Mouse (Mus musculus) neutrophil, adult 59 days (primary cell): ENCODE results near the gene Inmt. TPM values are rescaled to one million over a fixed set of nuclear protein-coding genes. Genes with fewer than 3 reads are reported as not detected.

Experiments
- total RNA-seq, 2 experiments: library from RNA; stranded (reverse); gene quantifications; 1 replicate in 1 of 2; 2 replicates in 1 of 2; pipeline ENCODE4 v1.2.4; 2023

Gene Inmt
- not detected for total RNA-seq

DNA sequence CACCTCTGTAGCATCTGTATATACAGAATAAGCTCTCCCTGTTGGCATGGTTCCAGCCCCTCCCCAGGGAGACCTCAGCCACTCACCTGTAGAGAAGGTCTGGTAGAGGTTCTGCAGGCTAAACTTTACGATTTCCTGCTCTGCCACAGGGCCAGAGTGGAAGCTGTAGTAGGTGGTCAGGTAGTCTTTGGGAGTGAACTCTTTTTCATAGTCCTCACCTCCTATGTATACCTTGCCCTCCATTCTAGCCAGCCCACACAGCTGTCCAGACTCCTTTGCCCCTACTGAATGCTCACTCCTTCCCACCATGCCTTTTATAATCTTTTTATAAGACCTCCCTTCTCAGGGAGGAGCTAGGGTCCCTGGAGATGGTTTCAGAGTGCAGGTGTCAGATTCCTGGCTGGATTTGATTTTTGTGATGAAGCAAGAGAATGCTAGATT lies at the start of gene Inmt:
Inmt (minus strand) TSS at position 303 of the 441 bp plus-strand sequence.

DNA sequence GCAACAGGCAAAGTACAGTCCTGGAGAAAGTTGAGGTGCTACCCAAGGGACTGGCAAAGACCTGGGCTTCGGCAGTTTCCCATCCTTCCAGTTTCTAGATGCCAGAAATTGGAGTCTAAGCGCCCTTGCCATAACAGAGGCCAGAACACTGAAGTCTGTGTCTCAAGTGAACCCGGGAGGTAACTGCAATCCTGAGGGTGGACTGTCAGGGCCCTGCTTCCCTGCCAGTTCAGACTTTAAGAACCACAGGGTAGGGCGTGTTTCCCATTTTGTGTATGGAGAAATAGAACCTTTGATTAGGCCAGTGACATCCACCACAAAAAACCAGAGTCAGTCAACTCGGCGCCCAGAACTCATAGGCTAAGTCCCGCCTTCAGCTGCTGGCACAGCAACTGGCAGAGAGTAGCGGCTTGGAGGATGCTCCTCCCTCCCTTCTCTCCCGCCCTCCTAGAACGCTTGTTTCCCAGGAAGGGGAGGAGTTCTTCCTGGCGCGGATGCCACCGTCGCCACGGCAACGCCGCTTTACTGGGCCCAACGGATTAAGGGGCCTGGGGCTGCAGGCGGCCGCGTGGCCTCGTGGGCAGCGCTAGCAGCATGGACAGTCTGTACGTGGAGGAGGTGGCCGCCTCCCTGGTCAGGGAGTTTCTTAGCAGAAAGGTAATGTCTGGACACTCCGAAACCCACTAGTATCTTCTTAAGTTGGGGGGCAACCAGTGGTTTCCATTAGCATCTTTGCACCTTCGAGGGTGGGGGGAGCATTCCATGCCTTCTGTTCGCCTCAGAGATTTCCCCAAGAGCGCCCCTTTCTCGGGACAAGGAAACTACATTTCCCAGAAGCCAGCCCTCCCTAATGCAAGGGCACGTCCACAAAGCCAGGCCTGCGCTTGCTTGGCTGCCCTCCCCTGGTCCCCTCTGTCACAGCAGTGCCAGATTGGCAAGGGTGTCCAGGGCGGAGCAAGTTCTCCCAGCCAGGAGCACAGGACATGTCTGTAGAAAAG lies 28.4 kb upstream of the Inmt start, which contains the start of gene Mindy4:
Mindy4 (plus strand) TSS at position 471 of the 998 bp plus-strand sequence.

DNA sequence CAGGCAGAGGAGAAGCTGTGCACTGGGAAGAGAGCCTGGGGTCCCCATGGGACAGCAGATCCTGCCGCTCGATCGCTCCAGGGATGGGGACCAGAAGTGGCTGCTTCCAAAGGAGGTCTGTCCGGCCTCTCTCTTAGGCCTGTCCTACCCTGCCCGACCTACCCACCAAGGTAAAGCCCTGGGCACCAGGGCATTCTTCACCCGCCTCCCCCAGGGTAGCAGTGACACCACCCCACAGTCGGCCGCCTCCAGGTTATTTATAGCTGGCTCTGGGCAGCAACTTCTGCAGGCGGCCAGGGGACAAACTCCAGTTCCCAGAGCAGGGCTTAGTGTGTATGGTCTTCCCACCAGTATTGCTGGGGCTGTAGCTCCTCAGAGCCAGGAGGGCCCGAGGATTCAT lies 42.0 kb downstream of the Inmt start, which contains the start of gene Crhr2:
Crhr2 (minus strand) TSS at position 223 of the 400 bp plus-strand sequence.

Other genes starting within 250 kb of the Inmt start
- 10 to 100 TPM; 33.2 to 39.1 TPM for gene Nod1, start 202.4 kb downstream of the Inmt start, total RNA-seq
- 1 to 10 TPM; 2.6 to 3.8 TPM for gene Ggct, start 182.1 kb downstream of the Inmt start, total RNA-seq
- gene Gars, start 137.0 kb downstream of the Inmt start, total RNA-seq, result 10 to 100 TPM; 45.2 to 49.3 TPM
- not detected for gene Crhr2, start 42.0 kb downstream of the Inmt start, total RNA-seq
- 1 to 10 TPM in 1 of 2 experiments, under 1 TPM in 1; 0.42 to 1.2 TPM for gene Mindy4, start 28.3 kb upstream of the Inmt start, total RNA-seq
- 10 to 100 TPM; 19.5 to 76.9 TPM for gene Aqp1, start 161.4 kb upstream of the Inmt start, total RNA-seq
- gene Ghrhr, start 201.3 kb upstream of the Inmt start, total RNA-seq, result not detected